Mouse (Mus musculus) liver, embryonic 16.5 days (tissue): ENCODE measurements around the gene Gm20219. TPM values are rescaled to one million over a fixed set of nuclear protein-coding genes. Genes with fewer than 3 reads are reported as not detected.

ENCODE experiments used
- ATAC-seq: fragments of 200-750 bp; cut with Nextera tagmentation; 2 replicates; pipeline ENCODE4 v1.8.0; 2017; ENCODE audit warnings: low read depth, mild to moderate bottlenecking, moderate number of reproducible peaks, moderate library complexity
- H3K27ac ChIP-seq: fragments of 300-500 bp; sonication (generic); 2 replicates; pipeline ENCODE4 v1.5.1; 2014; ENCODE audit warnings: mild to moderate bottlenecking, low read length
- H3K27me3 ChIP-seq: fragments of 300-500 bp; sonication (generic); 2 replicates; pipeline ENCODE4 v1.6.1; 2014; ENCODE audit warnings: low read depth, low read length, mixed read lengths; ENCODE audit not compliant: control insufficient read depth, insufficient read depth
- H3K36me3 ChIP-seq: fragments of 300-500 bp; sonication (generic); 2 replicates; pipeline ENCODE4 v1.6.1; 2014; ENCODE audit warnings: mild to moderate bottlenecking; ENCODE audit not compliant: control insufficient read depth, insufficient read depth
- H3K4me1 ChIP-seq: fragments of 300-500 bp; sonication (generic); 2 replicates; pipeline ENCODE4 v1.6.1; 2014; ENCODE audit warnings: low read depth, low read length, mixed read lengths; ENCODE audit not compliant: control insufficient read depth
- H3K4me2 ChIP-seq: fragments of 300-500 bp; sonication (generic); 2 replicates; pipeline ENCODE4 v1.6.1; 2014; ENCODE audit warnings: low read depth, low read length, mixed read lengths
- H3K4me3 ChIP-seq: fragments of 300-500 bp; sonication (generic); 2 replicates; pipeline ENCODE4 v1.5.1; 2014; ENCODE audit warnings: low read depth, mild to moderate bottlenecking, low read length
- H3K9ac ChIP-seq: fragments of 300-500 bp; sonication (generic); 2 replicates; pipeline ENCODE4 v1.6.1; 2014; ENCODE audit warnings: low read depth, low read length
- H3K9me3 ChIP-seq: fragments of 300-500 bp; sonication (generic); replicated peaks from 2 replicates; pipeline ENCODE4 v1.6.1; 2016; ENCODE audit warnings: low read length; ENCODE audit not compliant: control insufficient read depth
- WGBS: fragments of 180-500 bp; shearing (Covaris S2); extraction: QIAGEN DNeasy Blood & Tissue Kit; methylation state at CpG from one replicate; pipeline ENCODE4 v1.1.7; 2014; ENCODE audit not compliant: insufficient replicate concordance; 5-methylcytosine and 5-hydroxymethylcytosine counted together
- polyA plus RNA-seq: library from polyadenylated mRNA; unstranded; fragments of >200 nt; fragmentation: Nextera tagmentation; extraction: Ambion mirVana; gene quantifications from 2 replicates; pipeline ENCODE4 v1.2.1, GENCODE M21; 2015

The Gm20219 gene
- polyA plus RNA-seq, 1 experiment from 2014 or later = 0.24 TPM

- no peak overlapping the region for H3K4me2 ChIP-seq
- H3K9me3 ChIP-seq = no peaks in the 10 kb centered on the region
- no peak overlapping the region for H3K4me3 ChIP-seq
- H3K36me3 ChIP-seq = no peaks in the 10 kb centered on the region
- H3K27ac ChIP-seq = no peak overlapping the region
- no peaks in the 10 kb centered on the region for H3K4me1 ChIP-seq
- H3K9ac ChIP-seq = no peak overlapping the region
- no peak for ATAC-seq
- 66% methylated on average over 9 of the region's 9 CpGs for WGBS
- no peaks in the 10 kb centered on the region for H3K27me3 ChIP-seq
Measured at GRCm38 (mm10) chr17:56547846-56548604, 6.2 kb downstream of the Gm20219 start.

- Histone ChIP-seq H3K9ac (no peak overlapping the region), H3K4me3 (no peak overlapping the region), H3K36me3 (no peaks in the 10 kb centered on the region), H3K27ac (no peak overlapping the region), H3K4me1 (no peaks in the 10 kb centered on the region), H3K9me3 (no peaks in the 10 kb centered on the region), H3K4me2 (no peak overlapping the region), H3K27me3 (no peaks in the 10 kb centered on the region)
- ATAC-seq = no peak
- 67% methylated on average over 17 of the region's 17 CpGs for WGBS
Measured at GRCm38 (mm10) chr17:56547116-56547845, 6.9 kb downstream of the Gm20219 start.

- H3K36me3 ChIP-seq = no peaks in the 10 kb centered on the region
- no peak overlapping the region for H3K9ac ChIP-seq
- WGBS = 61% methylated on average over 5 of the region's 5 CpGs
- H3K9me3 ChIP-seq = no peaks in the 10 kb centered on the region
- no peak overlapping the region for H3K4me3 ChIP-seq
- no peak overlapping the region for H3K4me2 ChIP-seq
- no peaks in the 10 kb centered on the region for H3K4me1 ChIP-seq
- H3K27ac ChIP-seq = no peak overlapping the region
- ATAC-seq = no peak
- no peaks in the 10 kb centered on the region for H3K27me3 ChIP-seq
Measured at GRCm38 (mm10) chr17:56546576-56546975, 7.6 kb downstream of the Gm20219 start.

- Histone ChIP-seq H3K4me1 (no peaks in the 10 kb centered on the region), H3K4me3 (no peak overlapping the region), H3K4me2 (no peak overlapping the region), H3K36me3 (no peaks in the 10 kb centered on the region), H3K27me3 (no peaks in the 10 kb centered on the region), H3K9me3 (no peaks in the 10 kb centered on the region), H3K9ac (no peak overlapping the region), H3K27ac (no peak overlapping the region)
- 26% methylated on average over 1 of the region's 1 CpGs for WGBS
- no peak for ATAC-seq
Measured at GRCm38 (mm10) chr17:56545945-56546344, 8.2 kb downstream of the Gm20219 start.

GRCm38 (mm10) chr17:56544699-56545387, 9.3 kb downstream of the Gm20219 start:
- H3K4me1 ChIP-seq = no peaks in the 10 kb centered on the region
- no peaks in the 10 kb centered on the region for H3K36me3 ChIP-seq
- WGBS = 61% methylated on average over 7 of the region's 7 CpGs
- H3K4me2 ChIP-seq = no peak overlapping the region
- no peaks in the 10 kb centered on the region for H3K9me3 ChIP-seq
- no peak overlapping the region for H3K27ac ChIP-seq
- no peak overlapping the region for H3K4me3 ChIP-seq
- H3K27me3 ChIP-seq = no peaks in the 10 kb centered on the region
- H3K9ac ChIP-seq = no peak overlapping the region
- no peak for ATAC-seq

- Histone ChIP-seq H3K4me2 (no peak overlapping the region), H3K4me3 (no peak overlapping the region), H3K4me1 (no peaks in the 10 kb centered on the region), H3K27me3 (no peaks in the 10 kb centered on the region), H3K27ac (no peak overlapping the region), H3K9ac (no peak overlapping the region), H3K36me3 (no peaks in the 10 kb centered on the region), H3K9me3 (no peaks in the 10 kb centered on the region)
- 51% methylated on average over 3 of the region's 3 CpGs for WGBS
- ATAC-seq = no peak
Measured at GRCm38 (mm10) chr17:56543684-56544224, 10.4 kb downstream of the Gm20219 start.

- Histone ChIP-seq H3K4me3 (no peak overlapping the region), H3K9me3 (no peaks in the 10 kb centered on the region), H3K4me1 (no peaks in the 10 kb centered on the region), H3K4me2 (no peak overlapping the region), H3K9ac (no peak overlapping the region), H3K36me3 (no peaks in the 10 kb centered on the region), H3K27ac (no peak overlapping the region), H3K27me3 (no peaks in the 10 kb centered on the region)
- no peak for ATAC-seq
- whole genome bisulfite sequencing = 48% methylated on average over 8 of the region's 8 CpGs
Measured at GRCm38 (mm10) chr17:56542736-56543135, 11.5 kb downstream of the Gm20219 start.

GRCm38 (mm10) chr17:56540562-56540975, 13.6 kb downstream of the Gm20219 start:
- H3K27me3 ChIP-seq = no peaks in the 10 kb centered on the region
- no peaks in the 10 kb centered on the region for H3K4me1 ChIP-seq
- no peak overlapping the region for H3K9ac ChIP-seq
- ATAC-seq = peak; percentile 30; the same call in 1 of the 2 replicates
- H3K4me3 ChIP-seq = no peak overlapping the region
- 23% methylated on average over 6 of the region's 6 CpGs for WGBS
- H3K36me3 ChIP-seq = no peaks in the 10 kb centered on the region
- H3K27ac ChIP-seq = no peak overlapping the region
- H3K9me3 ChIP-seq = no peaks in the 10 kb centered on the region
- H3K4me2 ChIP-seq = no peak overlapping the region
